Mouse (Mus musculus) lung, embryonic 14.5 days (tissue): ENCODE measurements around the gene Slc1a4. TPM values are rescaled to one million over a fixed set of nuclear protein-coding genes. Genes with fewer than 3 reads are reported as not detected.

Experiments
- ATAC-seq: fragments of 200-750 bp; cut with Nextera tagmentation; 2 replicates; pipeline ENCODE4 v1.8.0; 2017; ENCODE audit warnings: mild to moderate bottlenecking, moderate TSS enrichment, moderate library complexity; ENCODE audit not compliant: insufficient read depth
- DNase-seq: peaks from one replicate; pipeline ENCODE4 v3.0.0-alpha.2; 2015
- H3K27ac ChIP-seq: fragments of 300-500 bp; sonication (generic); 2 replicates; pipeline ENCODE4 v1.5.1; 2014; ENCODE audit warnings: low read depth, mild to moderate bottlenecking, moderate library complexity
- H3K27me3 ChIP-seq: fragments of 300-500 bp; sonication (generic); 2 replicates; pipeline ENCODE4 v1.6.1; 2014; ENCODE audit warnings: low read length, control low read depth; ENCODE audit not compliant: insufficient read depth
- H3K36me3 ChIP-seq: fragments of 300-500 bp; sonication (generic); 2 replicates; pipeline ENCODE4 v1.6.1; 2014; ENCODE audit warnings: control low read depth; ENCODE audit not compliant: insufficient read depth
- H3K4me1 ChIP-seq: fragments of 300-500 bp; sonication (generic); 2 replicates; pipeline ENCODE4 v1.6.1; 2014; ENCODE audit warnings: antibody characterized with exemption, control low read depth; ENCODE audit not compliant: insufficient read depth
- H3K4me2 ChIP-seq: fragments of 300-500 bp; sonication (generic); 2 replicates; pipeline ENCODE4 v1.6.1; 2014; ENCODE audit warnings: mild to moderate bottlenecking
- H3K4me3 ChIP-seq: fragments of 300-500 bp; sonication (generic); 2 replicates; pipeline ENCODE4 v1.5.1; 2014; ENCODE audit warnings: low read depth, low read length
- H3K9ac ChIP-seq: fragments of 300-500 bp; sonication (generic); 2 replicates; pipeline ENCODE4 v1.6.1; 2014
- H3K9me3 ChIP-seq: fragments of 300-500 bp; sonication (generic); 2 replicates; pipeline ENCODE4 v1.6.1; 2016; ENCODE audit warnings: low read depth, low read length, control low read depth
- CTCF ChIP-seq: IDR thresholded peaks from 2 replicates; pipeline ENCODE4 v1.5.1; 2016; ENCODE audit warnings: antibody characterized with exemption, low read depth
- WGBS: fragments of 180-500 bp; shearing (Covaris S2); extraction: QIAGEN DNeasy Blood & Tissue Kit; methylation state at CpG from one replicate; pipeline ENCODE4 v1.1.7; 2014; 5-methylcytosine and 5-hydroxymethylcytosine counted together
- polyA plus RNA-seq: library from polyadenylated mRNA; unstranded; fragments of >200 nt; fragmentation: Nextera tagmentation; extraction: Ambion mirVana; gene quantifications from 2 replicates; pipeline ENCODE4 v1.2.1, GENCODE M21; 2014

The Slc1a4 gene
- polyA plus RNA-seq, 1 experiment from 2014 or later = 24.6 TPM

GRCm38 (mm10) chr11:20254791-20255190 is 77.7 kb downstream of the Slc1a4 start:
- Histone ChIP-seq H3K27ac (no peak overlapping the region), H3K36me3 (no peaks in the 10 kb centered on the region), H3K4me1 (no peaks in the 10 kb centered on the region), H3K27me3 (no peaks in the 10 kb centered on the region), H3K4me3 (no peak overlapping the region), H3K4me2 (no peak overlapping the region), H3K9me3 (no peaks in the 10 kb centered on the region), H3K9ac (no peak overlapping the region)
- ATAC-seq (no peak), DNase-seq (no peak)
- TF ChIP-seq CTCF = no peak
- WGBS = 76% methylated on average over 4 of the region's 4 CpGs

DNA sequence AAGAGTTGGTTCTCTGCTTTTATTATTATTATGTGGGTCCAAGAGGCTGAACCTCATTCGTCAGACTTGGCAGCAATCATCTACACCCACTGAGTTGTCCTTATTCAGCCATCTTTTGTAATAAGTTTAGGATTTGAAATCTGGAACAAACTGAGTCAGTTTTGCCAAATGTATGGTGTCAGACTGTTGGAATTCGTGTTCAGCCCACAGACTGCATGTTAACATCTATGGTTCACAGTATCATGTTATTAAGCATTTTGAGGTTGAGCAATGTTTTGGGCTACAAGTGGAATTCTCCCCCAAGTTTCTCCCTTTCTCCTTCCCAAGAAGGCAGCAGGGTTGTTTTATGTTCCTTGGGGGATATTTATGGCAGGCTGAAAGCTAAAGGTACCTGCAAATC is 79.4 kb downstream of the Slc1a4 start:
- H3K9ac ChIP-seq = no peak overlapping the region
- no peak overlapping the region for H3K4me3 ChIP-seq
- H3K4me2 ChIP-seq = no peak overlapping the region
- 66% methylated on average over 2 of the region's 2 CpGs for WGBS
- H3K9me3 ChIP-seq = no peaks in the 10 kb centered on the region
- no peaks in the 10 kb centered on the region for H3K4me1 ChIP-seq
- no peaks in the 10 kb centered on the region for H3K36me3 ChIP-seq
- no peak for ATAC-seq
- no peak for TF ChIP-seq CTCF
- H3K27ac ChIP-seq = no peak overlapping the region
- no peaks in the 10 kb centered on the region for H3K27me3 ChIP-seq
- no peak for DNase-seq

Other genes starting within 250 kb of the Slc1a4 start
- gene Actr2, start 219.8 kb downstream of the Slc1a4 start, polyA plus RNA-seq = 65.9 and 67.4 TPM in 2 replicates
- 241 and 258 TPM in 2 replicates for gene Rab1a, start 131.3 kb downstream of the Slc1a4 start, polyA plus RNA-seq
- gene Cep68, start 83.3 kb downstream of the Slc1a4 start, polyA plus RNA-seq = 43.4 and 46.6 TPM in 2 replicates
- gene Sertad2, start 210.5 kb upstream of the Slc1a4 start, polyA plus RNA-seq = 44.0 and 45.8 TPM in 2 replicates